Mouse (Mus musculus): Measurements from ENCODE around the gene Pten. TPM values are rescaled to one million over a fixed set of nuclear protein-coding genes. Genes with fewer than 3 reads are reported as not detected.

Pten gene
- total RNA-seq, 2 experiments from 2014 or later: 69.0 to 74.2 TPM

Other genes with a start within 250 kb of the Pten start
- 10 to 100 TPM; 13.1 to 15.5 TPM for gene Papss2, start 161.7 kb upstream of the Pten start, total RNA-seq (2021)
- gene Atad1, start 17.7 kb upstream of the Pten start, total RNA-seq (2021): 10 to 100 TPM; 62.1 to 71.9 TPM